In the genomic region with DNA sequence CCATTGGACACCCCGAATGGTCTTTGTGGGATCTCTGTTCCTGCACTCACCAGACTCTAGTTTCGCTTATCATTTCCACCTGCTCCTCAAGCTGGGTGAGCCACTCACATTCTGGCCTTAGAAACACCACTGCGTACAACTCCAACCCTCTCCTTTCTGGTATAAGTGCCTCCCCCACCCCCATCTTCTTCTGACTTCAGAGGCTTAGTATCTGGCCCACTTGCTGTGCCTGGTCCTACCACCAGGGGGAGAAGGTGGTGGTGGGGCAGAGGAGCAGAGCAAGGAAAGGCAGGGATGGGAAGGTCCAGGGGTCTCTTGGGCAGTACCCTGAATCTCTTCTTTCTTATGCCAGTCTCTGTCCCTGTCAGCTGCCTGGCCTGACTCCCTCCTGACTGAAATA, we compare ENCODE assay signal across 8 mouse cellular contexts. TPM values are rescaled to one million over a fixed set of nuclear protein-coding genes. Genes with fewer than 3 reads are reported as not detected.
DNase-seq lines count a peak whose midpoint lies in the region; ATAC-seq lines count a peak whose summit lies in the region.

No protein-coding gene starts in this region.

- ATAC-seq in inflammation-experienced regulatory T-cells, adult 6 months = peak; percentile 70
- peak; percentile 85 for ATAC-seq in megakaryocyte, adult 5-6 weeks (ENCODE audit: poor library complexity, severe bottlenecking)

- DNase-seq in cerebellum, postnatal 14 days = peak; percentile 67 to 84
- DNase-seq in cerebellum, adult 9-10 months = no peak
- peak; percentile 64 for DNase-seq in ovary, postnatal 14 days (ENCODE audit: low spot score)
- DNase-seq in ovary, postnatal 10 days (ENCODE audit: low spot score) = no peak
- DNase-seq in cerebellum, postnatal 36 days = peak; percentile 52 to 66
- peak; percentile 34 for DNase-seq in testis, postnatal 14 days (ENCODE audit: low spot score)

RNA-seq across cellular contexts. Expression of a gene that starts 5.3 kb away (rescaled TPM):
- 1 to 10 TPM; 3.8 to 7.0 (median 6.9) TPM for polyA plus RNA-seq in inflammation-experienced regulatory T-cells, adult 6 months (2017; shearing (Covaris generic))
- total RNA-seq in megakaryocyte, adult 5-6 weeks (2015) = 2.6 and 2.7 TPM in 2 replicates
- 3.2 and 4.8 TPM in 2 replicates for total RNA-seq in megakaryocyte, adult 5-6 weeks (2017)

Comparison
In these comparisons a context has a peak if more than half of its experiments do, and no peak if none do; other contexts are left out.
1. DNase-seq: peak in cerebellum, postnatal 14 days (2 of 2), ovary, postnatal 14 days (single experiment), cerebellum, postnatal 36 days (2 of 2) and testis, postnatal 14 days (single experiment); none in cerebellum, adult 9-10 months (single experiment) and ovary, postnatal 10 days (single experiment).